8 mouse cellular contexts compared by ENCODE assay signal in genomic region chr15:5144021-5144778, GRCm38 (mm10). TPM values are rescaled to one million over a fixed set of nuclear protein-coding genes. Genes with fewer than 3 reads are reported as not detected.
DNase-seq lines count a peak whose midpoint lies in the region; ATAC-seq lines count a peak whose summit lies in the region.

No protein-coding gene starts in this region.

- peaks cover 23% of the 10 kb centered on the region for H3K4me1 ChIP-seq in embryonic facial prominence, embryonic 14.5 days (ENCODE audit: control insufficient read depth, insufficient read depth, low read length)
- peaks cover 16% of the 10 kb centered on the region for H3K4me1 ChIP-seq in heart, embryonic 16.5 days (ENCODE audit: control insufficient read depth, insufficient read depth, low read length)
- peaks cover 11% of the 10 kb centered on the region for H3K4me1 ChIP-seq in lung, embryonic 16.5 days (replicated peaks; ENCODE audit: control insufficient read depth, insufficient read depth, low read length)

- no peaks in the 10 kb centered on the region for H3K27me3 ChIP-seq in embryonic facial prominence, embryonic 14.5 days (replicated peaks; ENCODE audit: control insufficient read depth, insufficient read depth, low read length)
- H3K27me3 ChIP-seq in heart, embryonic 16.5 days (ENCODE audit: control insufficient read depth, insufficient read depth, low read length), result no peaks in the 10 kb centered on the region
- H3K27me3 ChIP-seq in lung, embryonic 16.5 days (ENCODE audit: control insufficient read depth, insufficient read depth, low read depth, low read length), result no peaks in the 10 kb centered on the region

- H3K36me3 ChIP-seq in embryonic facial prominence, embryonic 14.5 days (ENCODE audit: control insufficient read depth, insufficient read depth, low read length), result 0 out of 2 replicates have a peak, but pooled peaks cover 4% of the 10 kb centered on the region
- no peaks in the 10 kb centered on the region for H3K36me3 ChIP-seq in heart, embryonic 16.5 days (ENCODE audit: control insufficient read depth, insufficient read depth)
- H3K36me3 ChIP-seq in lung, embryonic 16.5 days (ENCODE audit: control insufficient read depth, insufficient read depth, low read length), result no peaks in the 10 kb centered on the region

- H3K27ac ChIP-seq in embryonic facial prominence, embryonic 14.5 days (replicated peaks; ENCODE audit: low read depth, low read length), result peak overlapping the region; percentile 86
- peak overlapping the region; percentile 81 for H3K27ac ChIP-seq in heart, embryonic 16.5 days (ENCODE audit: low read length)
- peak overlapping the region; percentile 89 for H3K27ac ChIP-seq in lung, embryonic 16.5 days (ENCODE audit: low read length)

- peak overlapping the region; percentile 69 for H3K4me2 ChIP-seq in embryonic facial prominence, embryonic 14.5 days (ENCODE audit: low read depth, low read length)
- H3K4me2 ChIP-seq in heart, embryonic 16.5 days (ENCODE audit: low read depth, low read length), result peak overlapping the region; percentile 90
- H3K4me2 ChIP-seq in lung, embryonic 16.5 days (ENCODE audit: low read depth, low read length), result peak overlapping the region; percentile 71

- peak overlapping the region; percentile 90 for H3K9ac ChIP-seq in embryonic facial prominence, embryonic 14.5 days (ENCODE audit: low read depth, low read length)
- peak overlapping the region; percentile 87 for H3K9ac ChIP-seq in heart, embryonic 16.5 days (ENCODE audit: low read length)
- peak overlapping the region; percentile 91 for H3K9ac ChIP-seq in lung, embryonic 16.5 days (ENCODE audit: low read length)

- peak overlapping the region; percentile 90 for H3K4me3 ChIP-seq in embryonic facial prominence, embryonic 14.5 days (ENCODE audit: low read depth, low read length)
- peak overlapping the region; percentile 89 for H3K4me3 ChIP-seq in heart, embryonic 16.5 days (ENCODE audit: low read length)
- peak overlapping the region; percentile 94 for H3K4me3 ChIP-seq in lung, embryonic 16.5 days (ENCODE audit: low read length)

- peak; percentile 50 for DNase-seq in adrenal gland, adult 8-10 months
- peak; percentile 70 for DNase-seq in embryonic facial prominence, embryonic 14.5 days (ENCODE audit: low spot score)
- DNase-seq in layer of hippocampus, adult 9-10 months (ENCODE audit: low spot score), result peak; percentile 8
- DNase-seq in retina, postnatal 1 day, result peak; percentile 85
- DNase-seq in urinary bladder, postnatal 36 days (ENCODE audit: low spot score in 2 of 2), result peak; percentile 28 to 56

- no peaks in the 10 kb centered on the region for H3K9me3 ChIP-seq in embryonic facial prominence, embryonic 14.5 days (ENCODE audit: control insufficient read depth, low read length)
- no peaks in the 10 kb centered on the region for H3K9me3 ChIP-seq in heart, embryonic 16.5 days (replicated peaks; ENCODE audit: control insufficient read depth, low read length)
- no peaks in the 10 kb centered on the region for H3K9me3 ChIP-seq in lung, embryonic 16.5 days (ENCODE audit: control insufficient read depth, low read length)

- peak; percentile 44 for ATAC-seq in CD4-positive, CD25-positive, alpha-beta regulatory T cell, adult 4 months
- ATAC-seq in embryonic facial prominence, embryonic 14.5 days (ENCODE audit: low read depth), result peak; percentile 91
- peak; percentile 86 for ATAC-seq in heart, embryonic 16.5 days (replicated peaks; ENCODE audit: extremely low read depth, insufficient read depth, low FRiP score)
- ATAC-seq in lung, embryonic 16.5 days (ENCODE audit: low read depth), result peak; percentile 88

- 3% methylated on average over 24 of the region's 61 CpGs for WGBS in embryonic facial prominence, embryonic 14.5 days
- under 1% methylated on average over 60 of the region's 61 CpGs for WGBS in heart, embryonic 16.5 days
- WGBS in lung, embryonic 16.5 days, result 1% methylated on average over 58 of the region's 61 CpGs

RNA-seq across cellular contexts. Expression of gene Prkaa1, which starts 0.5 kb away (rescaled TPM):
- 10 to 100 TPM; 19.5 to 20.4 TPM for polyA plus RNA-seq in CD4-positive, CD25-positive, alpha-beta regulatory T cell, adult 4 months (2017; shearing (Covaris generic))
- total RNA-seq in adrenal gland, adult 8-10 months (2022), result 10 to 100 TPM; 33.2 to 42.6 (median 37.3) TPM
- polyA plus RNA-seq in embryonic facial prominence, embryonic 14.5 days (2014; fragmentation: Nextera tagmentation; extraction: Ambion mirVana), result 20.2 and 20.7 TPM in 2 replicates
- 14.8 and 17.1 TPM in 2 replicates for polyA plus RNA-seq in heart, embryonic 16.5 days (2015; fragmentation: Nextera tagmentation; extraction: Ambion mirVana)
- 19.8 and 21.0 TPM in 2 replicates for polyA plus RNA-seq in lung, embryonic 16.5 days (2015; fragmentation: Nextera tagmentation; extraction: Ambion mirVana)

RNA-seq across cellular contexts. Expression of gene Rpl37, which starts 27.8 kb away (rescaled TPM):
- polyA plus RNA-seq in CD4-positive, CD25-positive, alpha-beta regulatory T cell, adult 4 months (2017; shearing (Covaris generic)), result 1,000 to 10,000 TPM; 1,603 to 2,725 TPM
- 100 to 1,000 TPM; 411 to 520 (median 488) TPM for total RNA-seq in adrenal gland, adult 8-10 months (2022)
- 794 and 907 TPM in 2 replicates for polyA plus RNA-seq in embryonic facial prominence, embryonic 14.5 days (2014; fragmentation: Nextera tagmentation; extraction: Ambion mirVana)
- 226 and 249 TPM in 2 replicates for polyA plus RNA-seq in heart, embryonic 16.5 days (2015; fragmentation: Nextera tagmentation; extraction: Ambion mirVana)
- 499 and 571 TPM in 2 replicates for polyA plus RNA-seq in lung, embryonic 16.5 days (2015; fragmentation: Nextera tagmentation; extraction: Ambion mirVana)

RNA-seq across cellular contexts. Expression of gene Card6, which starts 35.9 kb away (rescaled TPM):
- 10 to 100 TPM; 47.4 to 53.6 TPM for polyA plus RNA-seq in CD4-positive, CD25-positive, alpha-beta regulatory T cell, adult 4 months (2017; shearing (Covaris generic))
- total RNA-seq in adrenal gland, adult 8-10 months (2022), result 10 to 100 TPM in 3 of 4 experiments, 1 to 10 TPM in 1; 9.5 to 12.0 (median 10.8) TPM
- 1.9 and 2.1 TPM in 2 replicates for polyA plus RNA-seq in embryonic facial prominence, embryonic 14.5 days (2014; fragmentation: Nextera tagmentation; extraction: Ambion mirVana)
- 1.6 and 1.9 TPM in 2 replicates for polyA plus RNA-seq in heart, embryonic 16.5 days (2015; fragmentation: Nextera tagmentation; extraction: Ambion mirVana)
- polyA plus RNA-seq in lung, embryonic 16.5 days (2015; fragmentation: Nextera tagmentation; extraction: Ambion mirVana), result 2.3 and 2.6 TPM in 2 replicates

RNA-seq across cellular contexts. Expression of gene Ttc33, which starts 41.1 kb away (rescaled TPM):
- 10 to 100 TPM; 59.2 to 71.1 TPM for polyA plus RNA-seq in CD4-positive, CD25-positive, alpha-beta regulatory T cell, adult 4 months (2017; shearing (Covaris generic))
- total RNA-seq in adrenal gland, adult 8-10 months (2022), result 10 to 100 TPM; 61.4 to 94.8 (median 70.7) TPM
- 39.3 and 41.9 TPM in 2 replicates for polyA plus RNA-seq in embryonic facial prominence, embryonic 14.5 days (2014; fragmentation: Nextera tagmentation; extraction: Ambion mirVana)
- polyA plus RNA-seq in heart, embryonic 16.5 days (2015; fragmentation: Nextera tagmentation; extraction: Ambion mirVana), result 33.3 and 36.3 TPM in 2 replicates
- polyA plus RNA-seq in lung, embryonic 16.5 days (2015; fragmentation: Nextera tagmentation; extraction: Ambion mirVana), result 38.8 and 44.3 TPM in 2 replicates

Comparison
In these comparisons a context has a peak if more than half of its experiments do, and no peak if none do; other contexts are left out.
1. Peak in every context shown above with its lines: DNase-seq, ATAC-seq, H3K4me3 ChIP-seq and H3K27ac ChIP-seq.
2. DNase-seq: peak in every context shown above with its lines; median percentile 85 in retina, postnatal 1 day; 70 in embryonic facial prominence, embryonic 14.5 days; 50 in adrenal gland, adult 8-10 months; 42 in urinary bladder, postnatal 36 days; 8 in layer of hippocampus, adult 9-10 months.
3. RNA of gene Card6, which starts 35.9 kb away (polyA plus RNA-seq): 47.4 to 53.6 TPM in CD4-positive, CD25-positive, alpha-beta regulatory T cell, adult 4 months; 2.3 to 2.6 TPM in lung, embryonic 16.5 days, 1.6 to 1.9 TPM in heart, embryonic 16.5 days and 1.9 to 2.1 TPM in embryonic facial prominence, embryonic 14.5 days; every median in the first group is over 10 times any median in the second.